Mouse (Mus musculus): ENCODE data around the gene Strap. TPM values are rescaled to one million over a fixed set of nuclear protein-coding genes. Genes with fewer than 3 reads are reported as not detected.

Strap gene
- polyA plus RNA-seq, 1 experiment from 2014 or later: 137 TPM

DNA sequence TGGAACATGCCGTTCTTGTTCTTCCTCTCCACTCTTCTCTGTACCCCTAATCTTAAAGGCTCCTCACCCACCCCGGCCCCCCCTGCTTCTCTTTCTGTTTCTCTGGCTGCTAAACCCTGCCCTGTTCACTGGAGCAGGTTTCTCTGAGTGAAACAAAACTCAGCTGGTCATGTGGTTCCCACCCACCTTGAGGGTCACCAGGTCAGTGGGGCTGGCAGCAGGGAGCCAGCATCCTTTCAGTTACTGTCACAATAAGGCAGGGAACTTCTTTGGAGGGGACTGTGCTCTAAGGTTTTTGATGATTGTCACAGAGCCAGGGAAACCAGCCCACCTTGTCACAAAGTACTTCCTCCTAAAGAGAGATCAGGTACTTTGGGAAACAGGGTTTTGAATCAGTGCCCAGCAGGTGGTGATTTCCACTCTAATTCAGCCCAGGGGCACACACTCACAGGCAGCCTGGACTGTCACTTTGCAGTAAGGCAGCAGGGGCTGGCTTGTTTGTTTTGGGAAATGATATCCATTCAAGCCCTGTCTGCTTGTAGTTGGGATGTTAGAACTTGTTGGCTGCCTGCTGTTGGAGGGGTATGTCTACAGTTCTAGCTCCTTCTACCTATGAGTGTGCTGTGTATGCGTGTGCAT, 29.8 kb downstream of the Strap start:
- H3K9ac ChIP-seq: no peak overlapping the region
- no peak overlapping the region for H3K4me2 ChIP-seq
- no peaks in the 10 kb centered on the region for H3K36me3 ChIP-seq
- H3K4me1 ChIP-seq: peaks cover 5% of the 10 kb centered on the region; the same call in 1 of the 2 replicates
- H3K4me3 ChIP-seq: no peak overlapping the region
- WGBS: 59% methylated on average over 3 of the region's 3 CpGs
- H3K9me3 ChIP-seq: no peaks in the 10 kb centered on the region
- ATAC-seq (ENCODE audit: insufficient number of reproducible peaks, low FRiP score, low TSS enrichment, low read depth): no peak
- H3K27ac ChIP-seq: no peak overlapping the region
- H3K27me3 ChIP-seq: no peaks in the 10 kb centered on the region

DNA sequence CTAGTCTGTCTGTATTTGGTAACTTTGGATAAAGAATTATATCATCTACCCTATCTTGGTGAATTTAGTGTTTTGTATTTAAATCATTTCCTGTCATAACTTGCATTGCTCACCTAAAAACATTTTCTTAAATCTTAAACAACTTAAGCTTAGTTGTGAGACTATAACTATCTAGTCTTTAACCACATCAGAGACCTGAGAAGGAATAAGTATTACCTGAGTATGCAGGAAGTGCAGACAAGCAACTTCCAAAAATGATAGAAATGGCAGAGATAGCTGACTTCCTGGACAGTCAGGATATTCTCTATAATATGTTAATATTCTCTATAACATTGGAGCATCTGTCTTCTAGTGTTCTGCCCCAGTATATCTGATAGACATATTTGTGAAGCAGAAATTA, 31.3 kb downstream of the Strap start:
- no peak overlapping the region for H3K4me3 ChIP-seq
- no peak overlapping the region for H3K9ac ChIP-seq
- H3K27me3 ChIP-seq: no peaks in the 10 kb centered on the region
- H3K36me3 ChIP-seq: no peaks in the 10 kb centered on the region
- H3K9me3 ChIP-seq: no peaks in the 10 kb centered on the region
- no peak overlapping the region for H3K27ac ChIP-seq
- H3K4me1 ChIP-seq: 0 out of 2 replicates have a peak, but pooled peaks cover 5% of the 10 kb centered on the region
- no peak for ATAC-seq (ENCODE audit: insufficient number of reproducible peaks, low FRiP score, low TSS enrichment, low read depth)
- no peak overlapping the region for H3K4me2 ChIP-seq

DNA sequence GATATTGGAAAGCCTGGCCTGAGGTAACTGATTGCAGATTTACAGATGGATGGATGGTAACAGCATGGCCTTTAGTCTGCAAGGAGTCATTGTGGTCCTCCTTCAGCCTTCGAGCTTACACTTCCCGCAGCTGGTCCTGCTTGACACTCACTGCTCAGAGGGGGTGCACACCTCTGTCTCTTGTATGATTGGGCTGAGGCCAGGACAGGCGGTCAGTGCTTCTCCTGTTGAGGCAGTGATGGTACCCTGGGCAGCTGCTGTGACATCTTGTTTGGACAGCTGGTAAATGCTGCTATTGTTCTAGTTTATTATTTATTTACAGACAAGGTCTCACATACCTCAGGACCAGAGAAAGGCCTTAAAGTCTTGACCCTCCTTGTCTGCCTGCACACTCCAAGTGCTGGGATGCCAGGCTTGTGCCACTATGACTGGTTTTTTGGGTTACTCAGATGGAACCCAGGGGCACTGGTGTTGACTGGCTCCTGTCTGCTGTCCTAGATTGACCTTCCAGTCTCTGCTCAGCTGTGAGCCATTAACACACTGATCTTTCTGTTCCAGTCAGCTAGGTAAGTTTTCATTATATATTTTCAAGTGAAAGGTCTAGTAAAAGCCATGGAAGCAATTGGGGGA, 36.9 kb downstream of the Strap start:
- no peak overlapping the region for H3K27ac ChIP-seq
- H3K9ac ChIP-seq: no peak overlapping the region
- no peaks in the 10 kb centered on the region for H3K9me3 ChIP-seq
- WGBS: 64% methylated on average over 3 of the region's 3 CpGs
- H3K4me3 ChIP-seq: no peak overlapping the region
- H3K4me1 ChIP-seq: no peaks in the 10 kb centered on the region
- no peak overlapping the region for H3K4me2 ChIP-seq
- no peak for ATAC-seq (ENCODE audit: insufficient number of reproducible peaks, low FRiP score, low TSS enrichment, low read depth)
- no peaks in the 10 kb centered on the region for H3K36me3 ChIP-seq
- no peaks in the 10 kb centered on the region for H3K27me3 ChIP-seq

DNA sequence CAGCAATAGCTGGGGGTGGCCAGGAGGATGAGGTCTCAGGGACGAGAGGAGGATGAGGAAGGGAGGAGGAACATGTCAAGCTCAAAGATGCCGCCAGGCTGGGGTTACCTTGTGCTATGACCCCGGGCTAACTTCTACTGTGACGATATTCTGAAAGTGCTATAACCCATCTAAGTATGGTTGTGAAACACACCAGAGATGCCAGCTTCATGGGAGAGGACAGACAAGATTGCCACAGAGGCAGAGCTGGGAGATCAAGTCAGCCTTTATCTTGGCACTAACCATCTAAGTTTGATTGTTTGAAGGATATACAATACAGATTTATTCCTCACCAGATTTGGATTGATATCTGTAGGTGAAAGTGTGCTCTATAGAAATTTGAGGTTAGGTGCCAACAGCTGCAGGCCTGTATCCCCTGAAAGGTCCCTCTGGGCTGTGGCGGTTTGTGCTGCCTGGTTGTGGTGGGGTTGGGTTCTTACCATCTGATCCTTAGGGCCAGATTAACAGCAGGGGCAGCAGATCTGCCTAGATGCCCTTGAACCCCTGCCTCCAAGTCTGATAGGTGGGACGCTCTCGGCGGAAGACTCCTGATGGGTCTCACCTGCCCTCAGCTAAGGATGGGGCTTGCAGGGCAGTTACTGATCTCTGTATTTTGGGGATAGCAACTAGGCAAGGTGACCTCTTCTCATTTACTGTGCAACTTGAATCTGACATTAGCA, 38.2 kb downstream of the Strap start:
- Histone ChIP-seq H3K36me3 (no peaks in the 10 kb centered on the region), H3K9me3 (no peaks in the 10 kb centered on the region), H3K9ac (no peak overlapping the region), H3K4me1 (no peaks in the 10 kb centered on the region), H3K27ac (no peak overlapping the region), H3K4me2 (no peak overlapping the region), H3K27me3 (no peaks in the 10 kb centered on the region), H3K4me3 (no peak overlapping the region)
- no peak for ATAC-seq (ENCODE audit: insufficient number of reproducible peaks, low FRiP score, low TSS enrichment, low read depth)
- WGBS: 89% methylated on average over 8 of the region's 8 CpGs

DNA sequence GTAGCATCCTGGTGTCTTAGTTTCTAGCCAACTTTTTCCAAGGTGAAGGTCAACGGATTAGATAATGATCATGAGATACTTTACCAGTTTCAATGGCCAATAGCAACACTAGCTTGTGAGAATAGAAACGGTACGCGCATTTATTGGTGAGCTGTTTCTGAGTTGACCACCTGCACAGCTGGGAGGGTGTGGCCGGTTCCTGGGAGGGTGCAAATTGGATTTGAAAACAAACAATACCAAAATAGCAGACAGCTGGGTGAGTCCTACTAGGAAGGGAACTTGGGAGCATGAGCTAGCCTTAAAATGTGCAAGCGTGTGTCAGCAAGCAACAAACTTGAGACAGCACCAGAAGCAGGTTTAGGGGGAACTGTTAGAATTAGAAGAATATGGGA, 38.8 kb downstream of the Strap start:
- Histone ChIP-seq H3K9me3 (no peaks in the 10 kb centered on the region), H3K4me2 (no peak overlapping the region), H3K36me3 (no peaks in the 10 kb centered on the region), H3K4me1 (no peaks in the 10 kb centered on the region), H3K27me3 (no peaks in the 10 kb centered on the region), H3K4me3 (no peak overlapping the region), H3K9ac (no peak overlapping the region), H3K27ac (no peak overlapping the region)
- no peak for ATAC-seq (ENCODE audit: insufficient number of reproducible peaks, low FRiP score, low TSS enrichment, low read depth)
- 82% methylated on average over 6 of the region's 6 CpGs for WGBS

DNA sequence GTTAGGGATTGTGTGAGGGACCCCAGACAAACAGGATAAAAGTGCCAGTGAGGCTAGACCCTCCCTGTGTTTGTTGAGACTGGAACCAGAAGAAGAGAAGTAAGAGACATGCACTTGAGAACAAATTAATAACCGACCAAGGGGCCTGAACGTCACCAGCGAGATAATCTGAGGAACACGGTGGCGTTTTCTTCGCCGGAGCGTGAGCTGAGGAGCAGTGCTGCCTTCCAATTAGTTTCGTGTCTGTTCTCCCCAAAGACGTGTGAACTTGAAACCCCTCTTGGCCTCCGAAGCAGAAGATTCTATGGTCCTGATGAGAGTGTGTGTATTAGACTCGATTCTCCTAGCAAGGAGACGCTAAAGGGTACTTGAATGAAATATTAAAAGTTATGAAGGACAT, 39.3 kb downstream of the Strap start:
- Histone ChIP-seq H3K36me3 (no peaks in the 10 kb centered on the region), H3K27ac (no peak overlapping the region), H3K4me1 (no peaks in the 10 kb centered on the region), H3K9me3 (no peaks in the 10 kb centered on the region), H3K4me3 (no peak overlapping the region), H3K27me3 (no peaks in the 10 kb centered on the region), H3K4me2 (no peak overlapping the region), H3K9ac (no peak overlapping the region)
- no peak for ATAC-seq (ENCODE audit: insufficient number of reproducible peaks, low FRiP score, low TSS enrichment, low read depth)
- WGBS: 85% methylated on average over 13 of the region's 13 CpGs

DNA sequence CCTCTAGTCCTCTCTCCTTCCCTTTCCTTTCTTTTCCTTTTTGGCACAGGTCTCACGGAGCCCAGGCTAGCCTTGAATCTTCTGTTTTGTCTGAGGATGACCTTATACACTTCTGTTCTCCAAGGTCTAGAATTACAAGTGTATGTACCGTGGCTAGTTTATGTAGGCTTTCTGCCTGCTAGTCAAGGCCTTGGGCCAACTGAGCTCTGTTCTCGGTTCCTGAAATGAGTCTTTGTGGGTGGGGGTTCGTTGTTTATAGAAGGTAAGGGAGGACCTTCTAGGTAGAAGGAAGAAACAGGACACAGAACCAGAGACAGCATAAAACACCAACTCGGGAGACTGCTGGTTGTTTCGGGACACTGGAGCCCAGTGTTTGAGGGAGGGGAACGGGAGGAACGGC, 40.3 kb downstream of the Strap start:
- Histone ChIP-seq H3K4me3 (no peak overlapping the region), H3K27me3 (no peaks in the 10 kb centered on the region), H3K4me1 (no peaks in the 10 kb centered on the region), H3K36me3 (no peaks in the 10 kb centered on the region), H3K4me2 (no peak overlapping the region), H3K9ac (no peak overlapping the region), H3K27ac (no peak overlapping the region), H3K9me3 (no peaks in the 10 kb centered on the region)
- ATAC-seq (ENCODE audit: insufficient number of reproducible peaks, low FRiP score, low TSS enrichment, low read depth): no peak
- WGBS: 80% methylated on average over 8 of the region's 8 CpGs

DNA sequence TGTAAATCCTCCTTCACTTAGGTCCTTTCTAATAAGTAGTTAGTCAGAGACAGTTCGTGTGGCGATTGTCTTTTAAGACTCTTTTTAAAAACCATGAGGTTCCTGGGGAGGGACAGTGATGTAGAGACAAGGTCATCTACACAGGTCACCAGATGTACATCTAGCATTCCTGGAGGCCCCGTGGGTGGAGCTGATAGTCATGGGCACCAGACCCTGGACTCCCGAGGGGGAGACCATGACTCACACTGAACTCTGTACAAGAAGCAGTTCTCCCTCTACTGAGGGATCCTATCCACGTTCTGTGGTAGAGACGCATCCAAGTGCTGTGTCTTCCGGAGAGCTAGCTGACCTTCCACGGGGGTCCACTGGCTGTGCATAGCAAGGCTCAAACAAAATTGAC, 42.1 kb downstream of the Strap start:
- no peak overlapping the region for H3K27ac ChIP-seq
- H3K9me3 ChIP-seq: no peaks in the 10 kb centered on the region
- no peak overlapping the region for H3K4me2 ChIP-seq
- H3K4me1 ChIP-seq: no peaks in the 10 kb centered on the region
- WGBS: 75% methylated on average over 8 of the region's 8 CpGs
- H3K27me3 ChIP-seq: no peaks in the 10 kb centered on the region
- H3K4me3 ChIP-seq: no peak overlapping the region
- no peak for ATAC-seq (ENCODE audit: insufficient number of reproducible peaks, low FRiP score, low TSS enrichment, low read depth)
- no peak overlapping the region for H3K9ac ChIP-seq
- no peaks in the 10 kb centered on the region for H3K36me3 ChIP-seq

DNA sequence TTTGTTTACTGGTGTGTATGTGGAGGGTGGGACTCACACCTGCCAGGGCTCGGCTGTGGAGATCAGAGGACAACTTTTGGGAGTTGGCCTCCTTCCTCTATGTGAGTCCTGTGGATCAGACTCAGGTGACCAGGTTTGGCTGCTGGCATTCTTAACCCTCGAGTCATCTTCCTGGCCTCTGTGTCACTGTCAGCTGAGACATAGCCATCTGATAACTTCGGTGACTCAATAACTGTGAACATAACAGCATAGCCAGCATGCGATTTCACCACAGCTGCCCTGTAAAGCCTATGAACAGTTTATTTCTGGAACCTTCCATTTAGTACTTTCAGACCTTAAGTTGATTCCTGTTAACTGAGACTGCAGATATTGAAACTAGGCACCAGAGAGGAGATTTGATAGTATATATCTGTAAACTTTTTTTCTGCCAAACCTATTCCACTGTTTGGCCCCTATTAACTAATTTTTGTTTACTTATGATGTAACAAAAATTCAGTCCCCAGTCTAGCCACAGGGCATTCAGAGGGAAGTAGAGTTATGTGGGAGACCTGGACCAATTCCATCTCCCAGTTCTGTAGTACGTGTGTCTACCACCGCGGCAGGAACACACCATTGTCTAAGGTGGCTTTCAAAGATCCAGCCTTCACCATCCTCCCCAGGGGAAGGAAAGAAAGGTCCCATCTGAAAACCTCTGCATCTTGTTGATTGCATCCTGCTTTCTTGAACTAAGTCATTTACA, 49.2 kb downstream of the Strap start:
- H3K9ac ChIP-seq: no peak overlapping the region
- no peak overlapping the region for H3K4me2 ChIP-seq
- H3K4me1 ChIP-seq: peaks cover under 1% of the 10 kb centered on the region; the same call in 1 of the 2 replicates
- no peaks in the 10 kb centered on the region for H3K9me3 ChIP-seq
- H3K27ac ChIP-seq: no peak overlapping the region
- no peak overlapping the region for H3K4me3 ChIP-seq
- no peaks in the 10 kb centered on the region for H3K36me3 ChIP-seq
- no peaks in the 10 kb centered on the region for H3K27me3 ChIP-seq
- WGBS: 81% methylated on average over 7 of the region's 7 CpGs
- ATAC-seq (ENCODE audit: insufficient number of reproducible peaks, low FRiP score, low TSS enrichment, low read depth): no peak

DNA sequence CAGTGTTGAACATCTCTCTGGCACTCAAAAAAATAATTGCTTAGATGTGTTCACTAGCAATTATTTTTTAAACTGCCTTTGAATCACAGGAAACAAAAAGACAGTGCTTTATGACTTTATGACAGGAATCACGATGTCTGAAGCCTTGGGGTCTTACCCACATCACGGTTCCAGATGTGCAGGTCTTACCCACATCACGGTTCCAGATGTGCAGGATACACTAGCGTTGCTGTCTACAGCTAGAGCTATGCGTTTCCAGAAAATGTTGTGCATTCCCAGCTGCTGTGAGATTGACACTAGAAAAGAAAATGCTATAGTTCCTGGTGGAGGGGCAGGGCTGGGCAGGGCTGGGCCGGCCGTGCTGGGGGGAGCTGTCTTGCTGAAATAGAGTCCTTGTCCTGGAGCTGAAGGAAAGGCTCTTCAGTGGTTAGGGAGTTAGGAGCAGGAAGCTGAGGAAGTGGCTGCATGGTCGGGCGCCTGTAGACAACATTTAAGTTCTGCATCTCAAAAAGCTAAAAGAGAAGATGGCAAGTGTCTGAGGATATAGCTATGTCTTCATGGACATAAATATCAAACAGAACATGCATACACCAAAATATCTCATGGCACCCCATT, 54.2 kb downstream of the Strap start:
- Histone ChIP-seq H3K4me3 (no peak overlapping the region), H3K4me1 (peaks cover 2% of the 10 kb centered on the region; the same call in 1 of the 2 replicates), H3K9ac (no peak overlapping the region), H3K27ac (no peak overlapping the region), H3K27me3 (no peaks in the 10 kb centered on the region), H3K36me3 (no peaks in the 10 kb centered on the region), H3K9me3 (no peaks in the 10 kb centered on the region), H3K4me2 (no peak overlapping the region)
- no peak for ATAC-seq (ENCODE audit: insufficient number of reproducible peaks, low FRiP score, low TSS enrichment, low read depth)
- WGBS: 20% methylated on average over 9 of the region's 9 CpGs

DNA sequence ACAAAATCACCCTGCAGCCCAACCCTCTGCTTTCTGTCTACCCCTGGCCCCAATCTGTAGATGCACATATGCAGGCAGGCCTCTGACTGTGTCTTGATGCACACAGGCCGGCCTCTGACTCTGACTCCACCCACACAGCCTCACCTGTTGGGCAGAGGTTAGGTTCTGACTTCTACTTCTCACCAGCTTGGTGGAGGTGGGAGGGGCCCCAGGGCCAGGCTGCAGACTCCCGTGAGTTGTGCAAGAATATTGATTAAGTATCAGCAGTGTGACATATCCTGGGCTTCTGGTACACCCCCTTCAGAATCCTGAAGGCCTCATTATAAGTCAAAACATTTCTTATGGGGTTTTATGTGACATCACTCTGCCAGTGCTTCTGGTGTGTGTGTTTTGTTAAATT, 54.8 kb downstream of the Strap start:
- H3K9ac ChIP-seq: no peak overlapping the region
- ATAC-seq (ENCODE audit: insufficient number of reproducible peaks, low FRiP score, low TSS enrichment, low read depth): no peak
- H3K4me1 ChIP-seq: peaks cover 2% of the 10 kb centered on the region; the same call in 1 of the 2 replicates
- H3K4me2 ChIP-seq: no peak overlapping the region
- H3K4me3 ChIP-seq: no peak overlapping the region
- H3K9me3 ChIP-seq: no peaks in the 10 kb centered on the region
- H3K27me3 ChIP-seq: no peaks in the 10 kb centered on the region
- WGBS: 54% methylated on average over 2 of the region's 2 CpGs
- H3K27ac ChIP-seq: no peak overlapping the region
- H3K36me3 ChIP-seq: no peaks in the 10 kb centered on the region
